Mouse (Mus musculus) lung, adult 18-20 months (tissue): ENCODE measurements at regions not wholly inside any gene's neighbourhood (a gene's known extent, or its start where the extent isn't known, plus 50 kb on each side); places are given as distances from the start of the nearest gene placed in this dataset.

Source experiments
- DNase-seq, 2 experiments: peaks; one replicate each; pipeline ENCODE4 v3.0.0; 2022; ENCODE audit warnings: mixed read lengths in 2 of 2

GRCm38 (mm10) chr2:169524429-169524828, 63.1 kb downstream of the Gm11011 start:
- no peak for DNase-seq

- DNase-seq: no peak
Measured at GRCm38 (mm10) chr2:169519941-169520340, 67.6 kb downstream of the Gm11011 start.

GRCm38 (mm10) chr2:169515350-169515749, 72.2 kb downstream of the Gm11011 start:
- DNase-seq: peak in 1 of 2 experiments; percentile 1

- no peak for DNase-seq
Measured at GRCm38 (mm10) chr2:169510741-169511140, 76.8 kb downstream of the Gm11011 start.

- no peak for DNase-seq
Measured at GRCm38 (mm10) chr2:169509406-169509805, 78.1 kb downstream of the Gm11011 start.

- no peak for DNase-seq
Measured at GRCm38 (mm10) chr2:169504416-169505057, 83.0 kb downstream of the Gm11011 start.

GRCm38 (mm10) chr2:169503598-169503958, 84.0 kb downstream of the Gm11011 start:
- no peak for DNase-seq

- no peak for DNase-seq
Measured at GRCm38 (mm10) chr2:169502717-169503597, 84.6 kb downstream of the Gm11011 start.

GRCm38 (mm10) chr2:169501736-169502340, 85.7 kb downstream of the Gm11011 start:
- no peak for DNase-seq

- DNase-seq: no peak
Measured at GRCm38 (mm10) chr2:169495368-169495767, 92.2 kb downstream of the Gm11011 start.

- peak in 1 of 2 experiments; percentile 10 for DNase-seq
Measured at GRCm38 (mm10) chr2:169494503-169495311, 92.8 kb downstream of the Gm11011 start.

- peak in 1 of 2 experiments; percentile 2 for DNase-seq
Measured at GRCm38 (mm10) chr2:169493609-169494275, 93.8 kb downstream of the Gm11011 start.

- DNase-seq: no peak
Measured at GRCm38 (mm10) chr2:169483934-169484333, 103.6 kb downstream of the Gm11011 start.

- DNase-seq: no peak
Measured at GRCm38 (mm10) chr2:169481731-169482465, 105.6 kb downstream of the Gm11011 start.

GRCm38 (mm10) chr2:169474418-169475112, 113.0 kb downstream of the Gm11011 start:
- no peak for DNase-seq

GRCm38 (mm10) chr2:169469538-169469937, 118.0 kb downstream of the Gm11011 start:
- DNase-seq: no peak

GRCm38 (mm10) chr2:169467621-169468020, 119.9 kb downstream of the Gm11011 start:
- no peak for DNase-seq

GRCm38 (mm10) chr2:169464106-169464505, 123.4 kb downstream of the Gm11011 start:
- no peak for DNase-seq

GRCm38 (mm10) chr2:169461491-169462039, 126.0 kb downstream of the Gm11011 start:
- DNase-seq: no peak

GRCm38 (mm10) chr2:169452956-169453355, 134.6 kb downstream of the Gm11011 start:
- DNase-seq: no peak
